Mouse (Mus musculus): ENCODE results near the gene Galr3. TPM values are rescaled to one million over a fixed set of nuclear protein-coding genes. Genes with fewer than 3 reads are reported as not detected.
"Not testable (repeated sequence)": the region's sequence is repeated elsewhere in the genome, so short reads cannot be mapped to it uniquely, and the experiment has no call there.

Galr3 gene
- not detected for total RNA-seq (2021)
- long read RNA-seq, experiment 1: 0 reads
- long read RNA-seq, experiment 2: 0 reads

DNA sequence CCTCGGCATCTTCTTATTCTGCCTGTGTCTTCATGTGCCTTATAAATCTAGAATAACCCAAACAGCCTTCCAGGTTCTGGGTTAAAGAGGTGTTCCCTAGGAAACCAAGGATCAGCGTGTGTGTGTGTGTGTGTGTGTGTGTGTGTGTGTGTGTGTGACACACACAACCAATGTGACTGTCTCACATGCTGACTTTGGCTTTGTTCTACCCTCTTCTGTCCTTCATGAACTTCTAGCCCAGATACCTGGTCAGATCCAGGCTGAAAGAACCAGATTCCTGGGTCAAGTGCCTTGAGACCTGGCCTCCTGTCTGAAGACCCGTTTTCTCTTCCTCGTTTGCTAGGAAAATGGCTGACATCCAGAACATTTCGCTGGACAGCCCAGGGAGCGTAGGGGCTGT is at the start of gene Galr3:
Gene Galr3, plus strand, starts transcription at position 301 of the 400 bp plus-strand sequence.
- peak within 1 kb of the TSS; percentile 77 for H3K4me3 ChIP-seq
- TF ChIP-seq CTCF (IDR thresholded peaks at IDR 0.05): no peak
- DNase-seq: no peak
- H3K27ac ChIP-seq: peak within 1 kb of the TSS; percentile 35; the same call in 1 of the 2 replicates
- intact Hi-C loops (cut with DNase I): no loop called here

DNA sequence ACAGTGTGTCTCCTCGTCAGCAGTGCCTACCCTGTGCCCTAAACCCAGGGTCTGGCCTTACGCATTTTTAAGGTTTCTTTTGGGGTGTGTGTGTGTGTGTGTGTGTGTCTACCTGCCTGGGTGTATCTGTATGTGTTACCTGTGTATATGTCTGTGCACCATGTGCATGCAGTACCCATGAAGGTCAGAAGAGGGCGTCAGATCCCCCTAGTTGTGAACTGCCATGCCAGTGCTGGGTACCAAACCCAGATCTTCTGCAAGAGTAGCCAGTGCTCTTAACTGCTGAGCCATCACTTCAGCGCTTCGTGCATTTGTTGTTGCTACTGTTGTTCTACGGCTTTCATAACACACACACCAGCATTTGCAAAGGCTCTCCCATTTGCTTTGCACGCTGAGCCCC is 49.5 kb upstream of the Galr3 start:
- H3K4me3 ChIP-seq: no peak overlapping the region
- intact Hi-C loops (cut with DNase I): no loop called here
- TF ChIP-seq CTCF (IDR thresholded peaks at IDR 0.05): peak; percentile 26; the same call in 1 of the 2 replicates
- DNase-seq: no peak
- no peak overlapping the region for H3K27ac ChIP-seq

DNA sequence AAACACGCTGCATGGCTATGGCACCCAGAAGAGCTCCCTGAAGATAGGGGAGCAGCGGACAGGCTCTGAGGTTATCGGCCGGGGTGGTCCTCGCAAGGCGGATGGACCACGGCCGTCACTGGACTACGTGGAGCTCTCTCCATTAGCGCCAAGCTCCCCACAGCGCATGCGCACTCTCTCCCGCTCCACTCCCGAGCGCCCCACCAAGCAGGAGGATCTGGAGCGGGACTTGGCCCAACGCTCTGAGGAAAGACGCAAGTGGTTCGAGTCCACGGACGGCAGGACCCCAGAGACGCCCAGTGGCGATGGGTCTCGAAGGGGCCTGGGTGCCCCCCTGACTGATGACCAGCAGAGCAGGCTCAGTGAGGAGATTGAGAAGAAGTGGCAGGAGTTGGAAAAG is 48.8 kb upstream of the Galr3 start:
- no peak overlapping the region for H3K4me3 ChIP-seq
- H3K27ac ChIP-seq: no peak overlapping the region
- DNase-seq: no peak
- intact Hi-C loops (cut with DNase I): no loop called here
- no peak for TF ChIP-seq CTCF (IDR thresholded peaks at IDR 0.05)

DNA sequence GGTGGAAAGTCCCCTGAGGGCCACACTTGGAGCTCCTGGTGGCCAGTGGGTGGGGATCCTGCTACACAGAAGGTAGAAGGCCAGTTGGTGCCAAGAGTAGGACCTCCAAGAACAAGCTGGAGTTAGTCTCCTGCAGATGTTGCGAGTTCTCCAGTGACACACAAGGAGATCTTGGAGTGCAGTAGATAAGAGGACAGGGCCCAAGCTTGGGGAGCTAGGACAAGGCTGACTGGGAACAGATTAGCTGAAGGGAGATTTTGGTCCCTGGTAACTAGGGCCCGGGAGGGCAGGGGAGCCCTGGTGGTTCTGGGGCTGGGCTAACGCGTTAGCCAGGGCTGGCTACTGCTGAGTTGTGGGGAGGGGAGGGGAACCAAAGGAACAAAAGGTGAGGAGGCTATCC is 45.8 kb upstream of the Galr3 start:
- no peak overlapping the region for H3K4me3 ChIP-seq
- no peak overlapping the region for H3K27ac ChIP-seq
- no peak for DNase-seq
- intact Hi-C loops (cut with DNase I): no loop called here
- TF ChIP-seq CTCF (IDR thresholded peaks at IDR 0.05): no peak

DNA sequence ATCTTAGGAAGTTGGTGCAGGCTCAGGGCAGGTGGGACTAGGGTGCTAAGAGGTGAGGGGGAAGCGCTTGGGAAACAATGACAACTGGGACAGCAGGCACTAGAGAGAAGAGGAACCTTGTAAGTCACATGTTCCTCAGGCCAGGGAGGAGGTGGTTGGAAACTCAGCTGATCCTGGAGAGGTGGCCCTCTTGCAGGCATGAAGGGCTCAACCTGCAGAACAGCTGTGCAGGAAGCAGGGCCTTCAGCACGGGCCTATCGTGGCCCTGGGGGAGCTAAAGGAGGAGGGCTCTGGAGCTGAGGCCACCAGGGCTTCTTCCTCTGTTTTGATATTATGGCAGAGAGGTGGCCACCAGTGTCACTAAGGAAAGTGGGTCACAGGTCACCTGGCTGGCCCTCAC is 45.0 kb upstream of the Galr3 start:
- intact Hi-C loops (cut with DNase I): no loop called here
- no peak for TF ChIP-seq CTCF (IDR thresholded peaks at IDR 0.05)
- no peak overlapping the region for H3K4me3 ChIP-seq

DNA sequence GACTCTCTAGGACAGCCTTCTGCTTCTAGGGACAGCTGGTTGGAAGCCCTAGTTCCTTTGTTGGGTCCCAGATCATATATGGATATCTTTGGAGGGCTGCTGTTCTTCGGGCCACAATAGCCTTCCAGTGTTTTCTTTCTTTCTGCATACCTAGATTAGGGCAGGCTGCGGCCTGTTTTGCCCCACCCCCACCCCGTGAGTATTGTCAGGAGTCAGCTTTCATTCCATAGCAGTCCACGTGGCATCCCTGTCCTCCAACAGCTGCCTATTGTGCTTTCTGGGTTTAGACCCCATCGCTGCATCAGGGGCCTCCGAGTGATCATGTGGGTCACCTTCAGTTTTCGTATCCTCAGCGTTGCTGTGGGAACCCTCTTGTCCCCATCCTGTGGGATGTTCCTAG is 43.3 kb upstream of the Galr3 start:
- no peak for DNase-seq
- H3K27ac ChIP-seq: no peak overlapping the region
- no peak for TF ChIP-seq CTCF (IDR thresholded peaks at IDR 0.05)
- intact Hi-C loops (cut with DNase I): no loop called here
- no peak overlapping the region for H3K4me3 ChIP-seq

More for the DNA sequence above, 45.0 kb upstream of the Galr3 start:
- no peak overlapping the region for H3K27ac ChIP-seq
- DNase-seq: no peak

DNA sequence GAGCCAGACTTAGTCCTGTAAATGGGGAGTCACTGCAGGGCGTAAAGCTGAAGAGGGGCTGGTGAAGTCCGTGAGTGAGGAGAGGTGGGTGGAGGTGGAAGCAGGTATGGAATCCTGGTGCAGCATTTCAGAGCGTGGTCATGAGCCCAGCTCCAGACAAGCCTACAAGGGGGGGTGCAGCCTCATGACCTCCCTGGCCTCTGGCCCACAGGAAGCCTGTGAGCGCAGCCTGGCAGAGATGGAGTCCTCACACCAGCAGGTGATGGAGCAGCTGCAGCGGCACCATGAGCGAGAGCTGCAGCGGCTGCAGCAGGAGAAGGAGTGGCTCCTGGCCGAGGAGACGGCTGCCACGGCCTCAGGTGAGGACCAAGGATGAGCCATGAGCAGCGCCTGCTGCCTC is 42.1 kb upstream of the Galr3 start:
- no peak for TF ChIP-seq CTCF (IDR thresholded peaks at IDR 0.05)
- intact Hi-C loops (cut with DNase I): no loop called here
- no peak overlapping the region for H3K4me3 ChIP-seq
- no peak overlapping the region for H3K27ac ChIP-seq
- DNase-seq: no peak

DNA sequence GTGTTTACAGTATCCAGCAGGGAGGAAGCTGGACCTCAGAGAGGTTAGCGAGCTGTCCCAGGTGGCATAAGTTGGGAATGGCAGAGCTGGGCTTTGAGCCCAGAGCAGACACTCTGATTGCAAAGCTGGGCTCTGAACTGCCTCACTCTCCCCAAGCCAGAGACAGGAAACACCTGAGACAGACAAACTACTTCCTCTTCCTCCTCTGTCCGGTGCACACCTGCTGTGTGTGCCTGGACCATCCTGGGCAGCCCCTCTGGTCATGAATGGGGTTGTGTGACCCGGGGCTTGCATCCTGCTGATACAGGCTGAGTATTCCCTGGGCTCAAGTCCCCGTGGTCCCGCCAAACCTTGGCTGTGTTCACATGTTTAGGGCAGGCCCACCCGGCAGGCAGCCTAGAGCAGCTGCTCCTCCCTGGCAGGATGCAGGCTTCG is 41.3 kb upstream of the Galr3 start:
- Histone ChIP-seq H3K27ac (no peak overlapping the region), H3K4me3 (no peak overlapping the region)
- no peak for TF ChIP-seq CTCF (IDR thresholded peaks at IDR 0.05)
- no peak for DNase-seq
- intact Hi-C loops (cut with DNase I): no loop called here

DNA sequence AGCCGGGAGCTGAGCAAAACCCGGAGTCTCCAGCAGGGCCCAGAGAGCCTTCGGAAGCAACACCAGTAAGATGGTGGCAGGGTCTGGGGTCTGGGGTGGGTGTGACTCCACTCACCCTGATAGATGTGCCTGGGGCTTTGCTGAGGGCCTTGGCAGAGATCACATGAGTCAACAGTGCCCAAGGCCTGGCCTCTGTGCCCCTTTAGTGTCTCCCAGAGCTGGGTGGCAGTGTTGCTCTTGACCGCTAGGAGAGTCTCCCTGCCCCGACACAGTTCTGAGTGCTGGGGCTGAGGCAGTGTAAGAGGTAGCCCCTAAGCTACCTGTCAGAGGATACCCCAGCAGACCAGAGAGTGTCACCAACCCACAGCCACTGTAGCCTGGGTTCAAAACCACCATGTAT is 40.1 kb upstream of the Galr3 start:
- Histone ChIP-seq H3K27ac (no peak overlapping the region), H3K4me3 (no peak overlapping the region)
- TF ChIP-seq CTCF (IDR thresholded peaks at IDR 0.05): no peak
- intact Hi-C loops (cut with DNase I): no loop called here
- DNase-seq: no peak

DNA sequence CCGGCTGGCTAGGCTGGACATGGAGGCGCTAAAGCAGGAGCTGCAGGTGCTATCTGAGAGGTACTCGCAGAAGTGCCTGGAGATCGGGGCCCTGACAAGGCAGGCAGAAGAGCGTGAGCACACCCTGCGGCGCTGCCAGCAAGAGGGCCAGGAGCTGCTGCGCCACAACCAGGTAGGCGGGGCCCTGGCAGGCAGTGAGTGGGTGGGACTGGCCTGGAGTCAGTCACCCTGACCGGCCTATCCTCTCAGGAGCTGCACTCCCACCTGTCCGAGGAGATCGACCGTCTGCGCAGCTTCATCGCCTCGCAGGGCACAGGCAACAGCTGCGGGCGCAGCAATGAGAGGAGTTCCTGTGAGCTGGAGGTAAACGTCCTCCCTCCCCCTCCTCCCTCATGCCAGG is 39.6 kb upstream of the Galr3 start:
- no peak overlapping the region for H3K27ac ChIP-seq
- H3K4me3 ChIP-seq: no peak overlapping the region
- intact Hi-C loops (cut with DNase I): no loop called here
- no peak for TF ChIP-seq CTCF (IDR thresholded peaks at IDR 0.05)
- peak; percentile 54 for DNase-seq

DNA sequence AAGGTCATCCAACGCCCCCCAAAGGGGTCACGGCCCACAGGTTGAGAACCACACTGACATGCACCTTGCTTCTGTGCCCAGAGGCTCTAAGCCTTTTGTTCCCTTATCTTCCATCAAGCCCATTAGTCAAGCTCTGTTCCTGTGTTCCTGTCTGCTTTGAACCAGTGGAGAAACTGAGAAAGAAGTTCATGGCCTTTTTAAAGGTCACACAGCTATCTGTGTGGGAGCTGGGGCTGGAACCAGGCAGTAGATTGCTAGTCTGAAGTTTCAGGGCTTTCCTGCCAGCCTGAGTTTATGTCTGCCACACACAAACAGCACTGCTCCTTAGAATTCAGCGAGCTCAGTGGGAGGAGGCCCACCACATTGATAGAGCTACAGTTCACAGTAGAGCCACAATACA is 38.6 kb upstream of the Galr3 start:
- no peak overlapping the region for H3K4me3 ChIP-seq
- no peak for DNase-seq
- TF ChIP-seq CTCF (IDR thresholded peaks at IDR 0.05): no peak
- intact Hi-C loops (cut with DNase I): no loop called here
- no peak overlapping the region for H3K27ac ChIP-seq

DNA sequence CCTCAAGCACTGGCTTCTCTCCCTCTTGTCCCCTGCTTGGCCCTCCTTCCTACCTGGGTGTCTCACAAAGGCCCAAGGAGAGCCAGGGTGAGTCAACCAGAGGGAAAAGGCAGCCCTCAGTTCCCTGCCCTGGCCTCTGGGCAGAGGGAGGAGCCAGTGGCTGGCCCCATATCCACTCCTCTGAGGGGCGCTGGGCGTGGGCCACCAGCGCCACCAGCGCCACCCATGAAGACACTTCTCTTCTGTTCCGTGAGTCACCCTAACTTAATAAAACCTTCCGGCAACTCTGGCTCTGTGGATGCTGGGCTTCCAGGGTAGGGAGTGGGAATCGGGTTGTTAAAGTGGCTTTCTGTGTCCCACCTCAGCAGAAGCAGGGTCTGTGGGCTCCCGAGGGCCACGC is 36.1 kb upstream of the Galr3 start:
- H3K4me3 ChIP-seq: no peak overlapping the region
- no peak for TF ChIP-seq CTCF (IDR thresholded peaks at IDR 0.05)
- no peak for DNase-seq
- intact Hi-C loops (cut with DNase I): no loop called here
- no peak overlapping the region for H3K27ac ChIP-seq

DNA sequence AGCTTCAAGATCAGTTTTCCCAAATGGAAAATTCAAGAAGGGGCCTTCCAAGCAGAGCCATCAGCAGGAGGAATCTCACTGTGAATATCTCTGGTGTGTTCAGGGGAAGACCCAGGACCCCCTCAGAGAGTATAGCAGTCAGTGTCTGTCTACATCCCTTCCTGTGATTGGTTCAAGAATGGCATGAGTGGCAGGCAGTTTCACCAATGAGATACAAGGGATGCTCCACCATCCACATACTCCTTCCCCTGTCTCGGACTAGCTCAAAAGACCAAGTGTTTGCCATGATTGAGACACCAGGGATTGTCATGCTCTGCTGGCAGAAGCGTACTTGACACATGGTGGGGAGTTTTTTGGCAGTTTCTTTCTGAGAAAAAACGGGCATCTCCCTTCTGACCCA is 35.0 kb upstream of the Galr3 start:
- DNase-seq: no peak
- Histone ChIP-seq H3K4me3 (no peak overlapping the region), H3K27ac (no peak overlapping the region)
- intact Hi-C loops (cut with DNase I): no loop called here
- TF ChIP-seq CTCF (IDR thresholded peaks at IDR 0.05): no peak

DNA sequence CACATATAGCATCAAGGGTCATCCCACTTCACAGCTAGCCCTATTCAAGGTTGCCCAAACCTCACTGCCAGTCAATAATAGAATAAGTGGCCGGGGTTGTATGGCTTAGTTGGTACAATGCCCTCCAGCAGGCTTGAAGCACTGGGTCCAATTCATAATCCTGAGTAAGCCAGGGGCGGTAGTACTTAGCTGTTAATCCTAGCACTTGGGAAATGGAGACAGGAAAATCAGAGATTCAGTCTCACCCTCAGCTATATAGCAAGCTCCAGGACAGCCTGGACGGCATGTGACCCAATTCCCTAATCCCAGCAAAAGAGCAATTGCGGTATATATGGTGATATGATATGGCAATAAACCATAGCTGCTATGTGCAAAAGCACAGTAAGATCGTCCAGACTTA is 34.6 kb upstream of the Galr3 start:
- Histone ChIP-seq H3K4me3 (no peak overlapping the region), H3K27ac (no peak overlapping the region)
- intact Hi-C loops (cut with DNase I): no loop called here
- TF ChIP-seq CTCF (IDR thresholded peaks at IDR 0.05): no peak
- no peak for DNase-seq

DNA sequence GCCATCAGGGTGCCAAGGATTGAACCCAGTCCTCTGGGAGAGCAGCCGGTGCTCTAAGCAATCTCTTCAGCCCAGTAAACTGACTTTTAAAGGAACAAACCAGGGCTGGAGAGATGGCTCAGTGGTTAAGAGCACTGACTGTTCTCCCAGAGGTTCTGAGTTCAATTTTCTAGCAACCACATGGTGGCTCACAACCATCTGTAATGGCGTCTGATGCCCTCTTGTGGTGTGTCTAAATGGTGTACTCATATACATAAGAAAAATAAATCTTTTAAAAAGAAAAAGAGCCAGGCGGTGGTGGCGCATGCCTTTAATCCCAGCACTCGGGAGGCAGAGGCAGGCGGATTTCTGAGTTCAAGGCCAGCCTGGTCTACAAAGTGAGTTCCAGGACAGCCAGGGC is 33.8 kb upstream of the Galr3 start:
- DNase-seq; H3K27ac ChIP-seq; intact Hi-C loops (cut with DNase I); H3K4me3 ChIP-seq: not testable (repeated sequence)
- TF ChIP-seq CTCF (IDR thresholded peaks at IDR 0.05): peak; percentile 22
